Mouse (Mus musculus) urinary bladder, postnatal 25 days (tissue): ENCODE results near the gene Sltm.
"Not testable (repeated sequence)": the region's sequence is repeated elsewhere in the genome, so short reads cannot be mapped to it uniquely, and the experiment has no call there.

Source experiments
- DNase-seq: peaks from one replicate; pipeline ENCODE4 v3.0.0; 2022; ENCODE audit warnings: low spot score

Gene Sltm

DNA sequence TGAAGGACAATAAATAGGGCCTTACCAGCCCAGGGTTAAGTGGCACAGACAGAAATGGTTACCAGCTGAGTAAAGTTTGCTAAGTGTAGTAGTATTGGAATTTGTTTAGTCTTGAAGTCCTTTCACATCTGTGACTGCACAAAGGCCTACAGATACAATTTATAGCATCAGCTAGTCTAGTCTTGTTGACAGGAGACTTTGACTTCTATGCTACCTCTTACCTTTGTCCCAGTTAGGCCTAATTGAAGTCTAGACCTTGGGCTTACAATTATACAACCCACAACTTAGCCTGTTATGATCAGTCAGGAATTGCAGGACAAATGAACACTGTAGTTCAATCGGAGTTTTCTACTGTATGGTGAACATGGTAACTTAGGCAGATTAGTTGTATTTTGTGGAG, 9.0 kb downstream of the Sltm start:
- no peak for DNase-seq

DNA sequence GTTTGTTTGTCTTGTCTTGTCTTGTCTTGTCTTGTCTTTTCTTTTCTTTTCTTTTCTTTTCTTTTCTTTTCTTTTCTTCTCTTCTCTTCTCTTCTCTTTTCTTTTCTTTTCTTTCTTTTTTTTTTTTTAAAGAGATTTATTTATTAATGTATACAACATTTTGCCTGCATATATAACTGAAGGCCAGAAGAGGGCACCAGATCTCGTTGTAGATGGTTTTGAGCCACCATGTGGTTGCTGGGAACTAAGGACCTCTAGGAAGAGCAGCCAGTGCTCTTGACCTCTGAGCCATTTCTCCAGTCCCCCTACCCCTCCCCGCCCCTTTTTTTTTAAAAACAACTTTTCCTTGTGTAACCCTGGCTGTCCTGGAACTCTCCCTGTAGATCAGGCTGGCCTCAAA, 9.7 kb downstream of the Sltm start:
- DNase-seq: not testable (repeated sequence)

DNA sequence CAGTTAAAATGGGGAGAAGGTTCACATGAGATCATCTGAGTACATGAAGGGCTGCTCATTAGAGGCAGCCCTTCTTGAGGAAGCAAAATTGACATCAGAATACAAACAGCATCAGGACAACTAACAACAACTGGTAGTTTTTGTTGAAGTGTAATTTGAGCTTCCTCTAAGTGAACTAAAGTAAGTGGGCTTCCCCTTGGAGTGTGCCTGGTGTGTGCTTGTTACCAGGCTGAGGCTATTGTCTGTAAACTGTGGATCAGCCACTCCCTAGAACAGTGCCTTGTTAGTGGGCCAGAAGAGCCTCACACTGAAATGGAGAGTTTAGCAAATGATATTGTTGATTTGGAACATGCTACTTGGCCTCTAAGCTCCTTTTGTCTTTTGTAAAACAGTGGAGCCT, 12.9 kb downstream of the Sltm start:
- DNase-seq: no peak

DNA sequence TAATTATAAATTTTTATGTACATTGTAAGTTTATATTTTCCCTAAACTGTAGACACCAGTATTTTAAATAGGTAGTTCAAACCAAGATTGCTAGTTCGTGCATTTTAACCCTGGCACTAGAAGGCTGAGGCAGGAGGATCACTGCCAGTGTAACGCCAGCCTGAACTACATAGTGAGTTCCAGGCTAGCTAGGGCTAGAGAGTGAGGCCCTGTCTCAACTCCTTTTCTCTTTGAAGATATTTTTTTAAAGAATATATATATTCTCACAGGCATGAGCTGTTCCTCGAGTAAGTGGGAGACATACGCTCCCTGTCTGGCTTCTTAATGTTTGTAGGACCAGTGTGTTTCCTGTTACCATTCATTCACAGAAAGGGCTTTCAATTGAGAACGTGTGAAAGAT, 14.2 kb downstream of the Sltm start:
- no peak for DNase-seq

DNA sequence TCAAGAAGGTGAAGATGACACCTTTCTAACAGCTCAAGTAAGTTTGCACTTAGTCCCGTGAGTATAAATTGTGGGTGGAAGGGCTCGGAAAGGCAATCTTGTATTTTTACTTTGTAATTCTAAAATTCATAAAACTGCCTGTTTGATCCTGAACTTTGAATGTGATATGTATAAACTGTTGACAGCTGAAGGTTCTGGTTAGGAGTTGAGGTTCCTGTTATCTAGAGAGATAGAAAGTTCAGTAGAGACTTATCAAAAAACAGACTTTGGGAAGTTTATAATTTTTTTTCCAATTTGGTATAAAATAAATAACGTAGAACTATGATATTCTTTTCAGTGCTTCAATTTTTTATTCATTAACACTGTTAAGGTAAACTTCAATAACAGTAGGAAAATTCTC, 20.3 kb downstream of the Sltm start:
- no peak for DNase-seq

DNA sequence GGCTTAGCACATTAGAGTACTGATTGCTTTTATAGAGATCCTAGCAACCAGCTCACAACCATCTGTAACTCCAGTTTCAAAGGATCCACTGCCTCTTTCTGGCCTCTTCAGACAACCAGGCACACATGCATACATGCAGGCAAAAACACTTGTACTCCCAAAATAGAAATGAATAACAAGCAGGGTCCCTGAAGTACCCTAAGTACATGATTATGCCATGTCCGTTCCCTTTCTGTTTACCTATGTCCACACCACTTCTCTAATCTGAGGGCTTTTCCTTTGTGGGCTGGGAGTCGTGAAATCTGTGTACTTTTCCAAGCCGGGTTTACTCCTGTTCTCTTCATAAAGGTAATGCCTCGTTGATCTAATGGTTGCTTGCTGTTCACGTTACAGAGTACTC, 25.1 kb downstream of the Sltm start:
- DNase-seq: no peak

DNA sequence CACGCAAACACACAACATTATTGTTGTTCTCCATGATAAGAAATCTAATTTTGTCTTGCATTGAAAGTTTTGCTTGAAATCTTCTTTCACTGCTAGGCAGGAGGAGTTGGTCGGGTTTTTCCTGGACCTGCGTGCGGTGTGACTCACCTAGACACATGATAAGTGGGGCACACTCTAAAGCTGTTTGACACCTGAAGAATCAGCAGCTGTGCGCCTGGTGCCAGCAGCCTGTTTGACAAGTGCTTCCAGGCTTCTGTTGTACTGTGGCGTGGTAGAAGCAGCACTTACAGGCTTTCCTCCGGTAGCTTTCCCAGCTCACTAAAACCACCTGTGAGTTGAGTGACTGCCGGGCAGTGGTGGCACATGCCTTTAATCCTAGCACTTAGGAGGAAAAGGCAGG, 27.8 kb downstream of the Sltm start:
- no peak for DNase-seq

DNA sequence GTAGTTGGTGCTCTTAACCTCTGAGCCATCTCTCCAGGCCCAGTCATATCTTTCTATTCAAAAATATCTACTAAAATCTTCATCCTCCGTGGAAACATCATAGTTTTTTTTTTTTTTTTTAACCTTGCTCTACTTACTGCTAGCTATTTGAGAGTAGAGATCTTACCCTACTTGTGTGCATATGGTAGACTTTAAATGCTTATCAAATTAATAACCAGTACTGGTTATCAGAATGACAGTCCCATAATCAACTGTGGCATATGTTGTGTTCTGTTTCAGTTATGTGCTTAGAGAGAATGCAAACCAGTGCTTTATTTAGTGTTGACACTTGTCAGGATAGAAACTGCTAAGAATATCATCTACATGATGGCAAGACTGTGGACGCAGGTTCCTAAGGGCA, 35.6 kb downstream of the Sltm start:
- no peak for DNase-seq

DNA sequence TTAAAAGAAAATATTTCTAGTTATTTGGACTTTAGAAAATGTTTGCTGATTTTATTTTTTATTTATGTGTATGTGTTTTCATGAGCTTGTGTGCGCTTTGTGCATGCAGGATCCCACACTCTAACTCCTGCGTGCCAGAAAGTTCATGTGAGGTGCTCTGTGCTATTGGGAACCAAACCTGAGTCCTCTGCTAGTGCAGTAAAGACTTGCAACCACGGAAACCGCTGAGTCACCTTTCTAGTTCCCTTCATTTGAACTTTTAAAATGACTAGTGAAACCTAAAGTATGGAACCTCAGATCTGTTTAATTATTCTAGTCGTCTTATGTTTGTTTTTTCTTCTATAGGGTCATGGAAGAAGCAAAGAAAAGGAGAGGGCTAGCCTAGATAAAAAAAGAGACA, 38.4 kb downstream of the Sltm start:
- no peak for DNase-seq

DNA sequence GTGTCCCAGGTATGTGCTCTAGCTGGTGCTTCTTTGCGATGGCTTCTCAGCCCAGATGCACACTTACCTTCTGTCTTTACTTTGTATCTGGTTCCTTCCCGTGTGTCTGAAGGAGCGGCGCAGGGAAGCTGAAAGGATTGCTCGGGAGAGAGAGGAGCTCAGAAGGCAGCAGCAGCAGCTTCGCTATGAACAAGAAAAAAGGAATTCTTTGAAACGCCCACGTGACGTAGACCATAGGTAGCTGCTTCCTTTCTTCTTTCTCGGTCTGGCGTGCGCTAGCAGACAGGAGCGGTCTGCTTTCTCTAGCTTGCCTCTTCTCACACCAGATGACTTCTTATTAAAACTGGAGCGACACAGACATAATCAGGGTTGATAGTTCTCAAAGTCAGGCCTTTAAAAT, 42.1 kb downstream of the Sltm start:
- DNase-seq: no peak

DNA sequence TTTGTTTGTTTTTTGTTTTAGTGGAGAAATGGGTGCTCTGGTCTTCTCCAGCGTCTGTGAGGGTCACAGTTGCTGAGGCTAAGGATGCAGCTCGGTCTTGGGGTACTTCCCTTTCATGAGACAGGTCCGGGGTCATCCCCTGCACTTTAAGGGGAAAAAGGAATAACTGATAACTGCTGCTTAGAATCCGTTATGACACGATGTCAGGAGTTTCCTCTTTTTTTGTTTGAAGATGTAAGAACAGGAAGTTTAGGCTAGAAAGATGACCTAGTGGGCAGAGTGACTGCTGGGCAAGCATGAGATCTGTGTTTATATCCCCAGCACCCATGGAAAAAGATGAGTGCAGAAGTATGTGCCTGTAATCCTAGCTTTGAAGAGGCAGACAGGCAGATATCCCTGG, 42.6 kb downstream of the Sltm start:
- DNase-seq: no peak

DNA sequence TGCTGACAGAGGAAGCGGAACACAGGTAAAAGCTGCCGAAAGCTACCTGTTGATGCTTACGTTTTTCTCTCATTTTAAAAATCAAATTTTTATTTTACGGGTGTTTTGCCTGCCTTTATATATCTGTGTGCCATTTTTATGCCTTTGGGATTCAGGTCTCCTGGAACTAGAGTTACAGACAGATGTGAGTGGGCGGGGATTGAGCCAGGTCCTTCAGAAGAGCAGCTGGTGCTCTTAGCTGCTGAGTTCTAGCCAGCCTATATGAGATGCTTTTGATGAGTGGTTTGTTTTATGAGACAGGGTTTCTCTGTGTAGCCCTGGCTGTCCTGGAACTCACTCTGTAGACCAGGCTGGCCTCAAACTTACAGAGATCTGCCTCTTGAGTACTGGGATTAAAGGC, 44.6 kb downstream of the Sltm start:
- DNase-seq: no peak

DNA sequence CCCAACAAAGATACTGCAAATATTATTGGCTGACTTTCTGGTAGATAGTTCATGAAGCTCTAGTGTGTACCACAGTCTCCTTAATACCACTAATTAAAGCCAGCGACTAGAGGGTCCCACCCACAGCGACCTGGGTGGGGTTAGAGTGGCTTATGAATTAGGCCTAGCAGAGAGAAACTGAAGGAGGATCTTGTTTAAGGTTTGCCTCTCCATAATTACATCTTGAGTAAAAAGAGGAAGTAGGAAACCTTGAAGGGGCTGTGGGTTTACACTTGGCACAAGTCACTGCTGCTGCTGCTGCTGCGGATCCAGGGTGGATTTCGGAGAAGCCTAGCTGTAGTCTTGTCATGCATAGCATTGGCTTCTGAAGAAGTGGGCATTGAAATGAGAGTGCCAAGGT, 48.2 kb downstream of the Sltm start:
- no peak for DNase-seq

DNA sequence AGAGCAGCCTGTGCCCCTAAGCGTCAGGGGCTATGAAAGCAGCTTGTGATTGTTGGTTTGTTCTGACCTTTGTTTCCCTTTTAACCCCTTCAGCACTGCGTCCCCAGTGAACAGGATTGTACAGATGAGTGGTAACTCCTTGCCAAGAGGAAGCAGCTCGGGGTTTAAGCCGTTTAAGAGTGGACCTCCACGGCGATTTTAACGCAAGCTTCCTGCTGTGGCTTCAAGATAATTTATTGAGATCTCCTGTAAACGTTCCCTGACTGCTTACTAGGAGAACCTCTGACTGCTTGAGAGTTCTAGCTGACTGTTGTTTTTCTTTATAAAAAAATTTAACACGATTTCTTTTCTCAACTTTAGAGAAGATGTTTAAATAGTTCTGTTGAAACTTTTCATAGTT, 48.9 kb downstream of the Sltm start:
- no peak for DNase-seq

DNA sequence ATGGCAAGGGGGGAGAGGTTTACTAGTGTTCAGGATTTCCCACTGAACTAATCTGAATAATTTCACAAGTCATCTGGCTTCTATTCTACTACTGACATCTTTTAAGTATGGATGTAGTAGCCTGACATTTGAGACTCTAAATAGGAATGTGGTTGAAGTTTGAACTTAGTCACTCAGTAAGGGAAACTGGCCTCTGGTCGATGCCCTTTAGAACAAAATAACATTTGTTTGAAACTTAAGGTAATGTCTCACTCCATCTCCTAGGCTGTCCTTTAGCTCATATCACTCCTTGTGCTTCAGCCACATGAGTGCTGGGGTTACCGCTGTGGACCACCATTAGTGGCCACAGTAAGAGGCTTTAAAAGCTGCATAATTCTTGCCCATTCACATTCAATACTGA, 55.7 kb downstream of the Sltm start:
- no peak for DNase-seq

DNA sequence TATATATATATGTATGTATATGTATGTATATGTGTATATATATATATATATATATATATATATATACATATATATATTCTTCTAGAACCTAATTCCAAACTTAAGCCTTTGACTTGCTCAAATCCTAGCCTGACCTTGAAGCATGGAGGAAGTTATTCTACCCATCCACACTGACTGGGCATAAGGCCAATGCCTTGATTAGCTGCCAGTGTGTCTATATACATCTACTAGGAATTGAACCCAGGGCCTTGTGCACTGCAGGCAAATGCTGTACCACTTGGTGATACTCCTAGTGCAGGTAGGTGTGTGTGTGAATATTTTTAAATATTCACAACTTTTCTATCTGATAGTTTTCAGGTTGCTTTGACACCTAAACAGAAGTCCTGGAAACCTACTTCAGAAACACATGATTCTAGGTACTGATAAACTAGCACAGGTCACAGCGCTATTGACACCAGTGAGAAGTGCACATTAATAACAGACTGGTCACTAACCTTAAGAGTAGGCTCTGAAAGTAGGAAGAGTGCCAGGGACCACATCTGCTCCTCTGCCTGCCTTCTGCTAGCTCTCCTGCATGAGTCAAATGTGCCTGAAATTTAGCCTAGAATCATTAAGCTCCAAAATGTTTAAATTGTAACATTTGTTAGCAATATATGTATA, 59.8 kb downstream of the Sltm start:
- no peak for DNase-seq

DNA sequence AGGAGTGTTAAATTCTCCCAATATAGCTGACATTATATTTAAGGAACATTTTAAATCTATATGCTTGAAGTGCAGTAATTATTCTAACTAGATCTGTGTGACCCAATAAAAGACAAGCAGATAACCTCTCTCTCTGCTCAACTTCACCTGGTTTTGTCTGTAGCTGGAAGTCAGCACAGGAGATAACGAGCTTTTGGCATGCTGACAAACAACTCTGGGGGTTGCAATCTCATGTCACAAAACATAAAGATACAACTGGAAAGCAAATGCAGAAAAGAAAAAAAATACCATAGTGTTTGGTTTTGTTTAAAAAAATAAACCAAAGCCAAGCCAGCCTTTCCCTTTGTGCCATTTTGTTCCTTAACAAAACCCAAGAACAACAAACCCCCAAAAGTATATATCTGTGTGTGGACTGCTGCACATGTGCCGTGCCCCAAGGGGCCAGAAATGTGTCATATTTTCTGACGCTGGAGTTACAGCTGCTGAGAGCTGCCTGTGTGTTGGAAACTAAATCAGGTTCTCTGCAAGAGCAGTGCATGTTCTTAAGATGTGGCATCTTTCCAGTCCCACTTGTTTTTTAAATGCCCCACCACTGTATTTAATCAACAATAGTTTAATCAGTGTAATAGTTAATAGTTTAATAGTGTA, 68.6 kb downstream of the Sltm start:
- DNase-seq: no peak

DNA sequence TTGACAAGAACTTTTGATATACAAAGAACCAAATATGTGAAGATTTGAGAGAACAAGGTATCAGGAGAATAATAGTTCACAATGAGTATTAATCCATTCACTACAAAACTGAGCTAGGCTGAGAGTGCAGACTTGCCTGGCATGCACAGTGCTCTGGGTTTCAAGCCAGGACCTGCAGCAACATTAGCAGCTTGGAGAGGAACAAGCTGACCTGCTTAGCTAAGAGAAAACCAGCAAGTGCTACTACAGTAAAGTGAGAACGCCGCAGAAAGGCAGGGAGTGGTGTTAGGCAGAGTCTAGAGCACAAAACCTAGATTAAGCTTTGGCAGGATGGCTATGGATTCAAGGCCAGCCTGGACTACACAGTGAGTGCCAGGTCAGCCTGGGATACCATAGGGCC, 87.2 kb downstream of the Sltm start:
- no peak for DNase-seq

DNA sequence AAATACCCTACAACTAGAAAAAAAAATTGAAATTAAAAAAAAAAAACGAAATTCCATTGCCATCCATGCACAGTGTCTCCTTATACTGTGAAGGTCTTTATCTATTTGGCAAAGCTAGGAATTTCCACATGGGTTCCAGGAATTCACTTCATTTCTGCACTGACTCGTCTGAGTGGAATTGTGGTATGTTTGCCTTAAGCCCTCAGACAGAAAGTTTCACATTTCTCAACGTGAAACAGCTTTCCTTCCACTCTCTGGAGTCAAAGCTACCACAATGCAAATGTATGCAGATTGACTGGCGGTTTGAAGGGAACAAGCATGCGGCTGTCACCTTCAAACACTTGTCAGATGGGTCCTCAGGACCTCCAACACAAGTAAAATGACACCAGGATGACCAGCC, 89.1 kb downstream of the Sltm start:
- DNase-seq: no peak

DNA sequence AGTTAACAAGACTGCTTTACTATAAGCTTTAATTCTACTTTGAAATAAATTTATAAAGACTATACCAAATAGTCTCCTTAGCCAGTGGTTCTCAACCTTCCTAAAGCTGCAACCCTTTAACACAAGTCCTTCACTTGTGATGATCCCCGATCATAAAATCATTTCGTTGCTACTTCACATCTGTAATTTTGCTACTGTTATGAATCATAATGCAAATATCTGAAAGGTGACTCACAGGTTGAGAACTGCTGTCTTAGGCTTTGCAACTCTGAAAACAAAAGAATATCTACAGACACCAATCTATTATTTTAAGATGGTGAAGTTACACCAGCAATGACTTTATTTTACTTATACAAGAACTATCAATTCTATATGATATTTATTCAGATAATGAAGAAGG, 94.2 kb downstream of the Sltm start:
- DNase-seq: no peak
